Mouse (Mus musculus): ENCODE data around the gene Wdfy2.
"Not testable (repeated sequence)": the region's sequence is repeated elsewhere in the genome, so short reads cannot be mapped to it uniquely, and the experiment has no call there.

DNA sequence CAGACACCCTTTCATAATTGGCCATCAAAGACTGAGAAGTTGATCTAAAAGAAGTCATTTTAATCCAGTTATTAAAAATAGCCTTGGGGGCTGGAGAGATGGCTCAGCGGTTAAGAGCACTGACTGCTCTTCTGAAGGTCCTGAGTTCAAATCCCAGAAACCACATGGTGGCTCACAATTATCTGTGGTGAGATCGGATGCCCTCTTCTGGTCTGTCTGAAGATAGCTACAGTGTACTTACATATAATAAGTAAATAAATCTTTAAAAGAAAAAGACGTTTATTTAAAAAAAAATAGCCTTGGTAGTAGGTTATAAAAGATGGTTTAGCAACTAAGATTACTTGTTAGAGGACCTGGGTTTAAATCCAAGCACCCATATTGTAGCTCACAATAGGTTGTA lies 1.7 kb upstream of the Wdfy2 start:
- not testable (repeated sequence) for TF ChIP-seq POLR2A (IDR thresholded peaks at IDR 0.05; ENCODE audit: insufficient read depth, low read length); CTCF (IDR thresholded peaks at IDR 0.05; ENCODE audit: low read depth, low read length); EP300 (IDR thresholded peaks at IDR 0.05; ENCODE audit: insufficient read depth, low read depth, low read length)

Data from ES-Bruce4 (cell line).